Mouse (Mus musculus) granulocyte monocyte progenitor cell, adult 5-6 weeks (primary cell): Measurements from ENCODE around the gene Fen1. TPM values are rescaled to one million over a fixed set of nuclear protein-coding genes. Genes with fewer than 3 reads are reported as not detected.

Experiments used
- ATAC-seq: replicated peaks from 2 replicates; pipeline ENCODE4 v1.8.0; 2016; ENCODE audit warnings: mild to moderate bottlenecking, moderate TSS enrichment, inconsistent platforms; ENCODE audit not compliant: poor library complexity, severe bottlenecking
- total RNA-seq, 2 experiments: library from RNA; stranded (forward) in 1 of 2; stranded (reverse) in 1 of 2; fragments of 200-712, 200-1000 nt in 1 of 2; fragments of >200 nt in 1 of 2; fragmentation: Nextera tagmentation in 1 of 2; gene quantifications; 2 replicates each; pipeline ENCODE4 v1.2.3; 2014 to 2017

Gene Fen1
- total RNA-seq, 2 experiments from 2014 or later: 82.9 to 160 TPM

- peak; percentile 46; the same call in 1 of the 2 replicates for ATAC-seq
These were observed 15.1 kb upstream of the Fen1 start for GRCm38 (mm10) chr19:10219108-10219507.

GRCm38 (mm10) chr19:10216101-10216500 lies 12.1 kb upstream of the Fen1 start:
- no peak for ATAC-seq

- ATAC-seq: no peak
These were observed 10.0 kb upstream of the Fen1 start for GRCm38 (mm10) chr19:10213796-10214471.

- no peak for ATAC-seq
These were observed 6.9 kb upstream of the Fen1 start for GRCm38 (mm10) chr19:10210885-10211284.

GRCm38 (mm10) chr19:10208851-10209250 lies 4.9 kb upstream of the Fen1 start:
- no peak for ATAC-seq

GRCm38 (mm10) chr19:10205051-10205450 lies 1.1 kb upstream of the Fen1 start:
- ATAC-seq: no peak

- peak; percentile 79 for ATAC-seq
These were observed 640 bp upstream of the Fen1 start for GRCm38 (mm10) chr19:10204616-10205001.

GRCm38 (mm10) chr19:10203146-10203847 lies 672 bp downstream of the Fen1 start:
- no peak for ATAC-seq

- ATAC-seq: peak; percentile 61
These were observed 5.2 kb downstream of the Fen1 start for GRCm38 (mm10) chr19:10198723-10199122.

- ATAC-seq: no peak
These were observed 5.7 kb downstream of the Fen1 start for GRCm38 (mm10) chr19:10198286-10198685.

GRCm38 (mm10) chr19:10197130-10197529 lies 6.8 kb downstream of the Fen1 start:
- no peak for ATAC-seq

GRCm38 (mm10) chr19:10195252-10195651 lies 8.7 kb downstream of the Fen1 start:
- ATAC-seq: no peak

GRCm38 (mm10) chr19:10194337-10194736 lies 9.6 kb downstream of the Fen1 start:
- no peak for ATAC-seq

- ATAC-seq: peak; percentile 89
These were observed 12.6 kb downstream of the Fen1 start for GRCm38 (mm10) chr19:10191326-10191725.

- peak; percentile 57 for ATAC-seq
These were observed 13.2 kb downstream of the Fen1 start for GRCm38 (mm10) chr19:10190796-10191195.

- ATAC-seq: no peak
These were observed 14.0 kb downstream of the Fen1 start for GRCm38 (mm10) chr19:10189940-10190339.

- no peak for ATAC-seq
These were observed 14.9 kb downstream of the Fen1 start for GRCm38 (mm10) chr19:10189022-10189421.

GRCm38 (mm10) chr19:10188281-10188811 lies 15.6 kb downstream of the Fen1 start:
- no peak for ATAC-seq

- no peak for ATAC-seq
These were observed 17.4 kb downstream of the Fen1 start for GRCm38 (mm10) chr19:10186569-10186968.

- ATAC-seq: no peak
These were observed 18.1 kb downstream of the Fen1 start for GRCm38 (mm10) chr19:10185876-10186275.

- no peak for ATAC-seq
These were observed 19.9 kb downstream of the Fen1 start for GRCm38 (mm10) chr19:10184096-10184495.
